Mouse (Mus musculus) 3134 (cell line): Measurements from ENCODE around the gene Flad1.

Source experiments
- DNase-seq: peaks from one replicate; pipeline ENCODE4 v3.0.0-alpha.2; 2011; ENCODE audit warnings: low spot score; ENCODE audit not compliant: insufficient read length; ENCODE audit errors: extremely low read depth

Gene Flad1

DNA sequence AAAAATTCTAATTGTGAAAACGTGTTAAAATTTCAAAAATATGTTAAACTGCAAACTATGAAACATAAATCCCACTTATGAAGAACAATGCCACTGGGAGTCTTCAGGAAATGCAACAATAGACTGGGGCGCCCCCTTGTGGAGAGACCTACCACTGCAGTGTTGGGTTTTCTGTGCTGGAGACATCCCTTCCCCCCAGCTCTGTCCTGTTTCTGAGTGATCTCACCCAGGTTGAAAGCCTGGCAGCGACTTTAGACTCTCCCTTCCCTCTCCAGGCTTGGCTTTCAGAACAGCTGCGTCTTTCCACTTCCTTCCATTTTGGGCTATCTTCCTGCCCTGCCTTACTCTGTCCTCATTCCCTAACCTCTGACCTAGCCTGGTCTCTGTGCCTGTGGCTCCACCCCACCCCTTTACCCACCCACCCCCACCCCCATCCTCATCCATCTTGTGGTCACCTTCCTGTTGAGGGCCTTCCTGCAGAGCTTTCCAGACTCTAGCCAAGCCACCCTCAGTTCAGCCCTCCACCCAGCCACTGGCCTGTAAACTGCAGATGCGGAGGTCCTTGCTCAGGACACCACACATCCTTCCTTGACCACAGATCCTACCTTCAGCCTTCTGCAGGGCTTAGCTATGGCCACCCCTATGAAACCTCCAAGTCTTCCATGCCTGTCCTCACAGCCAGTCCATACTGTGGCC, 56.7 kb downstream of the Flad1 start:
- peak; percentile 68 for DNase-seq

DNA sequence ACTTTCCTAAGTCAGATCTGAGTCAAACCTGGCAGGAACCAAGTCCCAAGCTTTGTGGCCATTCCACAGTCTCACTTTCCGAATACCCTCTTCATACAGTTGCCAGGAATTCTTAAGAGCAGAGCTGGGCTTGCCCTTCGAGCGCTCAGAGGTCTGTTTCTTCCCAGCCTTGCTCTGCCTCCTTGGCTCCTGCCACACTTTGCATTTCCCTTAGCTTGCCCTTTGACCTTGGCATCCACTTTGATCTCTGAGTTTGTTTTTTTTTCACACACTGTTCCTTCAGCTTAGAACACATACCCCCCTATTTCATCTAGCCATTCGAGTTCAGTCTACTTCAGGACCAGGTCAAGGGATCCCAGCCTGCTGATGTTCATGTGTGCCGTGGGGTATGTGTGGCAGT, 60.4 kb downstream of the Flad1 start:
- no peak for DNase-seq
